Mouse (Mus musculus) cerebellum, postnatal 10 days (tissue): ENCODE results near the gene Olfr410.

ENCODE experiments used
- DNase-seq, 2 experiments: peaks; one replicate each; pipeline ENCODE4 v3.0.0; 2021; ENCODE audit warnings: mixed read lengths in 2 of 2

Olfr410 gene

GRCm38 (mm10) chr11:74337931-74338330 is at the start of gene Olfr410:
Olfr410 (minus strand) TSS chr11:74338031.
- no peak for DNase-seq

DNA sequence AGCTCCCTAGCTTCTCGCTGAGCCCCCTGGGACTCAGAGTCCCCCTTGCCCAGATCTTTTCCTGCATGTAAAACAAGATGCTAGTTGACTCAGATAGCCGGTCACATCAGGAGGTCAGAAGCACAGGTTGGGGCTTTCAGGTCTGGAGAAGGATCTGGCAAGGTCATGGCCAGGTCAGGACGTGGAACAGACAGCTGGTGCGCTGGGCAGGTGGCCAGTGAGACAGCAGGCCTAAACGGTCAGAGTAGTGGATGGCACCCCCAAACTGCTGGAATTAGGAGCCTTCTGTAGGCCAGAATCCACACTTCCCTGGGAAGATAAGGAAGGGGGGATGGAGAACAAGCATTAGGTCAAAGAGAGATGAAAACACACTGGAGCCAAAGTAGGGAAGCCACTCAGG is 49.4 kb upstream of the Olfr410 start:
- DNase-seq: peak; percentile 75 to 82

- DNase-seq: no peak
These were observed 47.8 kb upstream of the Olfr410 start for GRCm38 (mm10) chr11:74385674-74386073.

GRCm38 (mm10) chr11:74379166-74379873 is 41.5 kb upstream of the Olfr410 start:
- peak in 1 of 2 experiments; percentile 38 for DNase-seq

DNA sequence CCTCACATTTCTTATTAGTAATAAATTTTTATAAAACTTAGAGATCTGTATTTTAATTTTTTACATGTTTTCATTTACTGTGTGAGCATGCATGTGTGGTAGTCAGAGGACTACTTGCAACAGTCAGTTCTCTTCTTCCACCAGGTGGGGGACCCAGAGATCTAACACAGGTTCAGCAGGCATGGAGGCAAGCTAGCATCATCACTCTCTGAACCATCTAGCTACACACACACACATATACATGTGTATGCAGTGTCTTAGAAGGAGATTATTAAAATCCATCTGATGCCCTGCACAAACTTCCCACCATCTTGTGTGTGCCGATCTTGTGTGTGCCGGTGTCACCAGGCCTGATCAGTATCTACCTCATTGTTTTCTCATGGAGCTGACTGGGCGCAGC is 39.0 kb upstream of the Olfr410 start:
- peak; percentile 86 to 87 for DNase-seq

- peak; percentile 88 to 92 for DNase-seq
These were observed 33.7 kb upstream of the Olfr410 start for GRCm38 (mm10) chr11:74371393-74372100.

DNA sequence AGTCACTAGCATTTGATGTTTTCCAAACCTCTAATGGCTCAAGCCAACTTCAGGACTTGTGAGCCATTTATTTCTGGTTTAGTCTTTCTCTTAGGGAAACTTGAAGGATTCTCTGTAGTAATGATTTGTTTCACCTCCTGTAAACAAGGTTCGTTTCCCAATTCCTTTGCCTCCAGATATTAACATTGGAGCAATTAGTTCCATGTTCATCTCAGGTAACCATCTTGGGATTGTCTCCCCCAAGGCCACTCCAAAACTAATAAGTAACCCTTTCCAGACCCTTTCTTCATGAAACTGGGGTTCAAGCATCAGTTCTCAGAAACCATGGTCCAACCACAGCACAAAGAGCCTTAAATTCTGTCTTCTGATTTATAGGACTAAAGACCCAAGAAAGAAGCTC is 23.9 kb upstream of the Olfr410 start, which contains the start of gene Olfr412:
TSS of gene Olfr412 (plus strand) at position 301 of the 400 bp plus-strand sequence.
- DNase-seq: no peak

DNA sequence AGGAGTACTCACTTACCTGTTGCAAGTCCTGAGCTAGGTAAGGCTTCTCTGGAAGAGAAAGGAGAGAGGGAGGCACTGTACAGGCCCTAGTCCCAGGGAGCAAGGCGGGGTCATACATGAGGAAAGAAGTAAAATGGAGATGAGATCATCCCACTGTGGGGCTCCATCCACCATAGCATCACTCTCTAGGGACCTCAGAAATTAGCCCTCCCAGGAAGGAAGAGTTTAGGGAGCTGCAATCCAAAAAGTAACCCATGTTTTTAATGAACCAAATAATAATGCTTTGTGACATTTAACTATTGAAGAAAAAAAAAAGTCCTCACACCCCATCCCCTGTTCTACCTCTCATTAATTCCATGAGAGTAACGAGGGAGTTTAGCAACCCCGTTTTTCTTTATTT is 14.7 kb upstream of the Olfr410 start, which contains the start of gene Olfr411:
TSS of gene Olfr411 (minus strand) at position 101 of the 400 bp plus-strand sequence.
- no peak for DNase-seq

- DNase-seq: no peak
These were observed 9.1 kb downstream of the Olfr410 start for GRCm38 (mm10) chr11:74328781-74329180.

- DNase-seq: no peak
These were observed 11.8 kb downstream of the Olfr410 start for GRCm38 (mm10) chr11:74326044-74326443.

GRCm38 (mm10) chr11:74287256-74287655 is 50.6 kb downstream of the Olfr410 start:
- no peak for DNase-seq

DNA sequence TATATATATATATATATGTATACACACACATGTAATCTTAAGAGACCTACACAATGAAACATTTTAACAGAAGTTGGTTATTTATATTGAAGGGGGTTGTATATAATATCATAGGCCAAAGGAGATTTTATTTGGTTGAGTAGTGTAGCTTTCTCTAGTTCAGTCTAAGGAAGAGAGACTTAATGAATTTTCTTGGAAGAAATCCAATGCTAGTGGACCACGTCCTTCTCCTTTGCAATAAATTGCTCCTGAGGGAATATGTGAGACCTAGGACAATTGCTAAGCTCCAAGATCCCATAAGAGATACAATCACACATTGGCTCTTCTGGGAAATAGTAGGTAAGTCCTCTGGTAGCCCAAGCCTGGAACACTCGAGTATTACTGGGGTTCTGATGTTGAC is 54.4 kb downstream of the Olfr410 start, which contains the start of gene Olfr59:
TSS of gene Olfr59 (plus strand) at position 301 of the 400 bp plus-strand sequence.
- DNase-seq: no peak
